Mouse (Mus musculus) frontal cortex, postnatal 14 days (tissue): ENCODE data around the gene Pradc1.
A peak's percentile ranks its signal among the peaks of the same experiment; 100 is the strongest.

Source experiments
- DNase-seq, 2 experiments: peaks; one replicate each; pipeline ENCODE4 v3.0.0; 2022; ENCODE audit warnings: low spot score in 2 of 2

The Pradc1 gene

DNA sequence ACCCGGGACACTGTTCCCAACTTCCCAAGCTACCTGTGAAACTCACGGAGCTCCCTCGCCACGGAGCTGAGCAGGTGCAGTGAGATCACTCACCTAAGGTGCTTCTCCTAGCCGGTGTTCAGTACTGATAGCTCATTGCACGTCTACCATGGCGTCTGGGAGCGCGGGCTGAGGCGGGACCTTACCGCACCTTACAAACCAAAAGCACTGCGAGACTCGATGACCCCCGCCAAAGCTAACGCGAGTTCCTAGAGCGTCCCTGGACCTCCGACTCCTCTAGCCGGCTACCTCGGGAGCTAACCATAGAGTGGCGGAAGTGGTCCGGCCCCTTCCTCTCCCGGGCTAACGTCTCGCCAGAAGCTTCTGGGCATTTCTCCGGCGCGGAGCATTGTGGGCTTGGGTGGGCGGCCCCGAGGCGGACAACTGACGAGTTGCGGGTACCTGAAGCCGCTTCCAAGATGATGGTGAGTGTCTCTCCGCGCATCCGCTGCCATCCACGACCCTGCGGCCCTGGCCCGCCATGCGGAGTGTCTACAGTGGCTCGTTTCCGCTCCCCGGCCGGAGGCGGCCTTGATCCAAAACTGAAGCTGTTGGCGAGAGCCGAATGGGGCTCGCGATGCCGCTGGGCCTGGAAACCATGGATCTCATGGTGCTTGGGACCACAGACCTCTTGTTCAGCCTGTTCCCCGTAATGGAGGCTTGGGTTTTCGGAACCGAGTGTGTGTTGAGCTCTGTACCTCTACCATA lies at the start of gene Pradc1:
Pradc1 (minus strand) TSS at position 307 of the 747 bp plus-strand sequence.
- DNase-seq: peak; percentile 93 to 96

DNA sequence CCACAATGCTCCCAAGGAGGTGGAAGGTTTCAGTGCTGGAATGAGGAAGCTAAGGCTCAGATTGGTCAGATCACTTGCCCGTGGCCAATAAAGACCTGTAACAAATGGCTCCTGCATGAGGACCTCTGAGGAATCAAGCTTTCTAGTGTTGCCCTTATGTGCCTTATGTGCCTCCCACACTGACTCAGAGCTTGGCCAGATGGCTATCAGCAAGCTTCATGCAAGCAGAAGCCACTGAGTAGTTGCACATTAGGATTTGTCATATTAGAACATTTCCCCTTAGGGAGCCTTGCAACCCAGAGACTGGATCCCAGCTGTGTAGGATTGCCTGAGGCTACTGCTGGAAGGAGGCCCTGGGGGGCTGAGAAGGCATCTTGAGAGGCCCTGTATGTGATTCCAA lies 48.6 kb upstream of the Pradc1 start:
- DNase-seq: no peak

- no peak for DNase-seq
Observed at GRCm38 (mm10) chr6:85498147-85498546, 46.4 kb upstream of the Pradc1 start.

GRCm38 (mm10) chr6:85496976-85497375 lies 45.2 kb upstream of the Pradc1 start:
- DNase-seq: no peak

- DNase-seq: no peak
Observed at GRCm38 (mm10) chr6:85491606-85492005, 39.8 kb upstream of the Pradc1 start.

- DNase-seq: no peak
Observed at GRCm38 (mm10) chr6:85490252-85490651, 38.5 kb upstream of the Pradc1 start.

GRCm38 (mm10) chr6:85489717-85490116 lies 37.9 kb upstream of the Pradc1 start:
- DNase-seq: no peak

DNA sequence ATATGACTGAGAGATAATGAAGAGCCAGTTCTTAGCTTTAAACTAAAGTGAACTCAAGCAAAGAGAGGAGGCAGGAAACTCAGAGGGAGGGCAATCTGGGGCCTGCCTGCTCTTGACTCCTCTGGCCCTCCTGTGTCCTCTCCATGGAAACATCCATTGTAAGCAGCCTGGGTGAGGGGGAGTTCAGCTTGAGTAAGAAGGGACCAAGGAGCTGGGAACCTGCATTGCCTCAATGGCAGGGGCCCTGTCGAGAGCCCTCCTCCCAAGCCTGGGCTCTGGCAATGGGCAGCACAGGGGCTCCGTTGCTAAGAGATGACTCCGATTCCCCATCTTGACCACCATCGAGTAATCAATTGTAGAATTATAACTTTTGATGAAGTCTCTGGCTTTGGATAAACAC lies 36.7 kb upstream of the Pradc1 start:
- DNase-seq: no peak

DNA sequence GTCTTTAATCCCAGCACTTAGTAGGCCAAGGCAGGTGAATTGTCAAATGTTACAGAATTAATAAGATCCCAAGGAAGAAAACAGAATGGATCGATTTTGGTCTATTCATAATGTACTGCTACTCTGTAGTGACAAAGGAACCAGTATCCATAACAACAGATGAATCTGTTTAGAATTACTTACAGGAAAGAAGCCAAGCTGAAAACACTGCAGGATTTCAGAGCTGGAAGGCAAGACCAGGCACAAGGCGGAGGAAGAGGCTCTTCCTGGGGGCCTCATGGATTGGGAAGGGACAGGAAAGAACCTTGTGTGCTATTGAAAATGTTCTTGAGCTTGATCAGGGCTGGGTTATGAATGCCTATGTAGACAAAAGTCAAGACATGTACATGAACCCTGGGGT lies 34.0 kb upstream of the Pradc1 start:
- DNase-seq: no peak

DNA sequence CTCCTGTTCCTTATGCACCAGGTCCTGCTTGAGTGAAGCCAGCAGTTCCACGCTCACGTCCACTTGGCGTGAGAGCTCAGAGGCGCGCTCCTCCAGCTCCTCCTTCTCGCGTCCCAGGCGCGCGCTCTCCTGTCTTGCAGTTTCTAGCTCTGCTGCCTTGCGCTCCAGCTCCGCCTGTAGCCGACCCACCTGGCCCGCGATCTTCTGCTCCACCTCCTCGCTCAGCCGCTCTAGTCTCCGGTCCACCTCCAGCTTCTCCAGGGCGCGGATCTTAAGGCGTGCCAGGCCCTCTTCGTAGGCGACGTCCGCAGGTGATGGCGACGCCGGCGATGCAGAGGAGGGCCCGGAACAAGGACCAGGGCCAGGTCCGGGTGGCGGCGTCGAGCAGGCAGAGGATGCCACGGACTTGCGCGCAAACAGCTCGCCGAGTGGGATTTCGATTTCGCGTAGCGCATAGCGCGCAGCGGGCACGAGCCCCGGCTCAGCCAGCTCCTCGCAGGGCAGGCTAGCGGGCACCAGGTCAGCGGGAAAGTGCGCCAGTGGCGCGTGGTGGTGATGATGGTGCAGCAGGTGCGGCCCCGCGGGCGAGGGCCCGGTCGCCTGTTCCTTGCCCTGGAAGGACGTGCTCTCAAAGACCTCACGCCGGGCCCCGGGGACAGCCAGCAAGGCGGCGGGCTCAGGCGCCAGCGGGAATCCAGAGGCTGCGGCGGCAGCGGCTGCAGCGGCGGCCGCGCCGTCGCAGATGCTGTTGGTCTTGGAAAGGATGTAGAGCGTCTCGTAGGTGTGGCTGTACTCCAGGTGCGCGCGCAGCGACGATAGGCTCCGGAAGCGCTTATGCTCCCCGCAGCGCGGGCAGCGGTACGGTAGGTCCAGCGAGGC lies 32.3 kb upstream of the Pradc1 start:
- DNase-seq: no peak

DNA sequence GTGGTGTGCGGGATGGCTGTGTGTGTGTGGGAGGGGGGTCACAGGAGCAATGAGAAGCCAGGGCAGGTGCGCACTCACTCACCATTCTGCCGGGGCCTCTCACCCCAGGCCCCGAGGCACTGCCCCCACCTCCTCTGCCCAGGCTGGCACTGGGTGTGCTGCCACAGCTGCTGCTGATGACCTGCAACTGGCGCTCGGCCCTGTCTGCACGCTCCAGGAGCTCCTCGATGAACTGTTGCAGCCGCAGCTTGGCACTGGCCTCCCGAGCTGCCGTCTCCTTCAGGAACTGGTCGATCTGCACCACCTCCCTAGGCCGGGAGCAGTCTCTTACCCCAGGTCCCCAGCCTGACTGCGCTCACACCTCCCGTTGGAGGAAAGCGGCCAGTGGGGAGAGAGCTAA lies 28.9 kb upstream of the Pradc1 start:
- DNase-seq: no peak

- DNase-seq: no peak
Observed at GRCm38 (mm10) chr6:85479979-85480378, 28.2 kb upstream of the Pradc1 start.

- DNase-seq: no peak
Observed at GRCm38 (mm10) chr6:85478416-85478815, 26.6 kb upstream of the Pradc1 start.

GRCm38 (mm10) chr6:85477366-85477917 lies 25.7 kb upstream of the Pradc1 start:
- no peak for DNase-seq

DNA sequence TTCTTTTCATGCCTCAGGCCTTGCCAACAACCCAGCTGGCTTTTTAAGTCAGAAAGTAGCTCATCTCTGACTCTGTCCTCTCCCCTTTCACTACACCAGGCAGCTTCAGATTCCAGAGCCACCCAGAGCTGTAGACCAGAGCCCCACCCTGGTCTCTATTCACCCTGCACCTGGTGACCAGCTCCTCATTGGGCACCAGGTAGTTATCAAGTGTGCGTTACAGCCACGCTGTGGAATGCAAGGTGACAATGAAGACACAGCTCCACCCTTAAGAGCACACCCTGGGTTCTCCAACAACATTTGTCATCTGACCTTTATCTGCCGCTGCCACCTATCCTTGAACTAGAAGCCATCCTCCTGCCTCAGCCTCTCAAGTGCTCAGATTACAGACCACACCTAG lies 23.8 kb upstream of the Pradc1 start:
- no peak for DNase-seq

GRCm38 (mm10) chr6:85472542-85472941 lies 20.8 kb upstream of the Pradc1 start:
- DNase-seq: no peak

DNA sequence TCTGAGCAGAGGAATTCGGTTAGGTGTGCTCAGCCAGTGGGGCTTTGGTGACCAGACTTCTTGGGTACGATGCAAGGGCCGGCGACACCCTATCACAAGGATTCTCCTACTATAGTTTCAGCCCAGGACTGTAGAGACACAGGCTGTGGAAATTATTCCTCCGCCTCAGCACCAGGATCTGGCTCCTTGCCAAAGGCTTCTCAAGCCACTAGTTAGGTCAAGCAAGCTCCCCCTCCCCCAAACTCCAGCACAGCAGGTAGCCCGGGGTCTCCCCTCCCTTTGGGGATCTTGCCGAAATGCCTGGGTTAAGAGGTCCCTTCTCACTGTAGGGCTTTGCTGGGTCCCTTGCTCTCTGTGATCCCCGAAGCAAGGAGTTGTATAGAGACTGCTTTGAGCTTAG lies 20.2 kb upstream of the Pradc1 start:
- no peak for DNase-seq

GRCm38 (mm10) chr6:85469660-85470430 lies 18.1 kb upstream of the Pradc1 start:
- no peak for DNase-seq

GRCm38 (mm10) chr6:85465381-85465780 lies 13.6 kb upstream of the Pradc1 start:
- DNase-seq: no peak

DNA sequence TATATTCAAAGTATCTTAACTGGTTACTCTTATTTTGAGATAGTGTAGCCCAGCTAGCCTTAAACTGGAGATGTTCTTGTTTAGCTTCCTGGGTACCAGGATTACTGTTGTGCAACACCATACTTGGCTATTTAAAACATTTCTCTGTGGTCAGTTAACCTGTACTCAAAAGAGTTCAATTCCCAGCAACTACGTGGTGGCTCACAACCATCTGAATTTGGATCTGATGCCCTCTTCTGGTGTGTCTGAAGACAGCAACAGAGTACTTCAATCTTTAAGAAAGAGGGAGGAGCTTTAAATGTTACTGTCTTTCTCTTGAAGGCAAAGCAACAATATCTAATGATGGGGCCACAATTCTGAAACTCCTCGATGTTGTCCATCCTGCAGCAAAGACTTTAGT lies 7.9 kb upstream of the Pradc1 start:
- no peak for DNase-seq

- DNase-seq: no peak
Observed at GRCm38 (mm10) chr6:85452816-85453215, 1.0 kb upstream of the Pradc1 start.

GRCm38 (mm10) chr6:85452411-85452665 lies 568 bp upstream of the Pradc1 start:
- DNase-seq: no peak
